Mouse (Mus musculus): ENCODE results near the gene Arpin.

Arpin gene

GRCm38 (mm10) chr7:79934862-79935510 lies at the start of gene Arpin:
TSS of gene Arpin (minus strand) at chr7:79935359.
- DNase-seq (ENCODE audit: low spot score in 2 of 2) = peak in 1 of 2 experiments; percentile 20

GRCm38 (mm10) chr7:79975316-79975715 lies 40.2 kb upstream of the Arpin start:
- DNase-seq (ENCODE audit: low spot score in 2 of 2) = no peak

GRCm38 (mm10) chr7:79972195-79972594 lies 37.0 kb upstream of the Arpin start:
- DNase-seq (ENCODE audit: low spot score in 2 of 2) = no peak

DNA sequence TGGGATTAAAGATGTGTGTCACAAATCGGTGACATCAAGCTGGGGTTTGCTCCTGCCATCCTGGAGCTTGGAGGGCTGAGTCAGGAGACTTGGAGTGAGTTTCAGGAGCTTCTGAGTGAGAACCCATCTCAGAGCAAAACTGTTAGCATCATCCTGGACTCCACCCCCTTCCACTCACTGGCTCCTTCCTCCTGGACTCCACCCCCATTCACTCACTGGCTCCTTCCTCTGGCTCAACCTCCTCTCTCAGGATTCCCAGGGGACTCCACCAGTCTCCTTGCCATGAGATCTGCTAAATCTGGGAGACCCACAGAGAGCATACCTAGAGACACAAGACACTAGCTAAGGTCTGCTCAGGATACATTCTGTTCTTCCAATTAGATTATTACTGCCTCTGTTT lies 35.2 kb upstream of the Arpin start:
- DNase-seq (ENCODE audit: low spot score in 2 of 2) = no peak

GRCm38 (mm10) chr7:79968326-79968725 lies 33.2 kb upstream of the Arpin start:
- no peak for DNase-seq (ENCODE audit: low spot score in 2 of 2)

DNA sequence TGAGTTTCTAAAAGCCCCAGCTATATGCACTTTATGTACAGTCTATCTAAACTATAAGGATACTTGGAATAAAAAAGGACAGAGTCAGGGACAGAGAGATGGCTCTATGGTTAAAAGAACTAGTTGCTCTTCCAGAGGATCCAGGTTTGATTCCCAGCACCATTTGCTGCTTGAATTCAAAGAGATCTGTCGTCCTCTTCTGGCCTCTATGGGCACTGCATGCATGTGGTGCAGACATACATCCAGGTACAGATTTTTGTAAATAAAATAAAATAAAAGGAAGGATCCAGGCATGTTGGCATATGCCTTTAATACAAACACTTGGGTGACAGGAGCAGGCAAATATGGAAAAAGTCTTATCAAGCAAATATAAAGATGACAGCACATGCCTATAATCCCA lies 26.4 kb upstream of the Arpin start:
- DNase-seq (ENCODE audit: low spot score in 2 of 2) = no peak

DNA sequence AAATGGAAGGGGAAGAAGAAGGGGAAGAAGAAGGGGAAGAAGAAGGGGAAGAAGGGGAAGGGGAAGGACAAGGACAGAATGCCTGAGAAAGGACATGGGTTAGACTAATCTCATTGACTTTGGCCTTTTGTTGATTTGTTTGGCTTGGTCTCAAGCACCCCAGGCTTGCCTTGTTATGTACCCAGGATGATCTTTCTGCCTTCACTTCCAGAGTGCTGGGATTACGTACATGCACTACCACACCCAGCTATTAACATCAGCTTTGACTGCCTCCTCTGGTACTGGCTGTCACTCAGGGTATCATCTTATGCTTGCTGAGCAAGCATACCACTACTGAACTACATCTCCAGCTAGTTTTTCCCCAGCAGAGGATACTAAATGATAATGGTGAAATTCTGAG lies 21.0 kb upstream of the Arpin start:
- DNase-seq (ENCODE audit: low spot score in 2 of 2) = no peak

DNA sequence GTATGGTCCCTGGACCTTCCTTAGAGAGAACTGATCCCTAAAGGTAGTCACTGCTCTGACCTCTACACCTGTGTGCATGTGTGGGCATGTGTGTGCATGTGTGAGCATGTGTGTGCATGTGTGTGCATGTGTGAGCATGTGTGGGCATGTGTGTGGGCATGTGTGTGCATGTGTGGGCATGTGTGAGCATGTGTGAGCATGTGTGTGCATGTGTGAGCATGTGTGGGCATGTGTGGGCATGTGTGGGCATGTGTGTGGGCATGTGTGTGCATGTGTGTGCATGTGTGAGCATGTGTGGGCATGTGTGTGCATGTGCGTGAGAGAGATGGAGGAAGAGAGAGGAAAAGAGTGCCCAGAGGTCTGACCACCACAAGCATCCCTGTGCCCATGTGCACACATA lies 19.7 kb upstream of the Arpin start:
- DNase-seq (ENCODE audit: low spot score in 2 of 2) = no peak

- no peak for DNase-seq (ENCODE audit: low spot score in 2 of 2)
Measured at GRCm38 (mm10) chr7:79951038-79951437, 15.9 kb upstream of the Arpin start.

GRCm38 (mm10) chr7:79950236-79950635 lies 15.1 kb upstream of the Arpin start:
- no peak for DNase-seq (ENCODE audit: low spot score in 2 of 2)

DNA sequence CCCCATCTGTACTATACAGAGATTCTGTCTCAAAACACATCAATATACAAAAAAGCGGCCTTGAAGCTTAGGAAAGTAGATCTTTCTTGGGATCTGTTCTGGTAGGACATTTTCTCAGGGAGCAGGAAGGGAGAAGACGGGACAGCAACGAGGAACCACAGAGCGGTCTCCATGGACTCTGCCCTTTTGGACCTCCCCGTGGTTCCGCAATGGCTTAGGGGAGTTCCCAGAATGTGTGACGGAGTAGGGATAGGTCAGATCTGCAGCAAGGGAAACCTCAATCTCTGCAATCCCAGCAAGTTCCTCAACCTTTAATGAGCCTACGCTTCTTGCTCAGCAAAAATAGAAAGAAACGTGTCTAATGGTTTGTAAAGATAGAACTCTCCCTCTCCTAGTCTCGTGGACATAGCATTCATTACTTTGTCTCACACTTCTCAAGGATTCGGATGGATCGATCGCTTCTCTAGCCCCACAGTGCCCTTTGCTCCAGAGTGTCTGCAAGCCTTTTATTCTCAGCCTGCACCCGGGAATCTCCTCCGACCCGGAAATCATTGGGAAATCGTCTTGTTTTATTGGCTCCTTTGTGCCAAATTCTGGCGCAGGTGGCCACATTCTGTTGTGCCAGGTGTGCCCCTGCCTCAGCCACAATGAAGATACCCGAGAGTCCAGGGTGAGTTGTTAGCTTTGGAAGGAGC lies 499 bp upstream of the Arpin start:
- DNase-seq (ENCODE audit: low spot score in 2 of 2) = no peak

DNA sequence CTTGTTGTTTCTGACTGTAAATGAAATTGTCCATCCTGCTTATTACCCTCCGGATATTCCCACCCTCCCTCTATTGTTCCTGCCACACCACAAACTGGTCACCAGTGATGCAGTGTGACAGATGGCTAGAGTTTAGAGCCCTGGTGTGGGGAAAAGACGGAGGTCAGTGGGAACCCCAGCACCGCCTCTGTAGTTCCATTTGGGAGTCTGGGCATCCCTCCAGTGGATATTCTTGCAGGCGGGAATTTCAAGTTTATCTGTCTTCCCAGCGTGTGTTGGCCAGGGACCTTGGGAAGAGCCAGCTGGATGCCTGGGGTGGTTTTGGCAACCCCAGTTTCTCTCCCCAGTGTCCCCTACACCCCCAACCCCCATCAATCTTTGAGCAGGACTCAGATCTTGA lies 698 bp downstream of the Arpin start:
- DNase-seq (ENCODE audit: low spot score in 2 of 2) = no peak

- no peak for DNase-seq (ENCODE audit: low spot score in 2 of 2)
Measured at GRCm38 (mm10) chr7:79928516-79929052, 6.6 kb downstream of the Arpin start.

DNA sequence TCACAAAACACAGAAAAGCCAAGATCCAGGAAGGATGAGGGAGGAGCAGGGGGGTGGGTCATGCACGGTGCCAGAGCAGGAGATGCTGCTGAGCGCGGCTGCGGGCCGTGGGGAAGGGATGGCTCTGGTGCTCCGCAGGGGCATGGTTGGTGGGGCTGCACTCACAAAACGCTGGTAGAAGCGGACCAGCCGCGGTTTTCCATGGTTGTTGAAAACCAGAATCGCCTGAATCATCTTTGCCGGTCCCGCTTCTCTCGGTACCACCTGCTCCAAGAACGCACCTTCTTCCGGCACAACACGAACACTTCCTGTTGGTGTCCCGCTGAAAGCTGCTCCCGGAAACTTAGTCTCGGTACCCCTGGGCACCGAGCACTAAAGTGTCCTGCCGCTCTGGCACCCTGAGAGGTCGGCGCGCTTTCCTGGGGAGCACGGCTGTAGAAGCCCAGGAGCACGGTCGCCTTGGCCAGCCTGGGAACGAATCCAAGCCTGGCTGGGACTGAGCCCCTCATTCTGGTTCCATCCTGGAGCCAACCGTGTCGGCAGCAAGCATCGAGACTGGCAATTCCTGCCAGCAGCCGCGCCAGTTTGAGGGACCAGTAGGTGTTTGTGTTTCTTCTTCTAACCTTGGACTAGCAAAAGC lies 14.7 kb downstream of the Arpin start, which contains the start of gene Ap3s2:
Gene Ap3s2 (minus strand): TSS at position 306 of the 640 bp plus-strand sequence.
- DNase-seq (ENCODE audit: low spot score in 2 of 2) = peak; percentile 82 to 90

- DNase-seq (ENCODE audit: low spot score in 2 of 2) = no peak
Measured at GRCm38 (mm10) chr7:79914556-79914955, 20.6 kb downstream of the Arpin start.

DNA sequence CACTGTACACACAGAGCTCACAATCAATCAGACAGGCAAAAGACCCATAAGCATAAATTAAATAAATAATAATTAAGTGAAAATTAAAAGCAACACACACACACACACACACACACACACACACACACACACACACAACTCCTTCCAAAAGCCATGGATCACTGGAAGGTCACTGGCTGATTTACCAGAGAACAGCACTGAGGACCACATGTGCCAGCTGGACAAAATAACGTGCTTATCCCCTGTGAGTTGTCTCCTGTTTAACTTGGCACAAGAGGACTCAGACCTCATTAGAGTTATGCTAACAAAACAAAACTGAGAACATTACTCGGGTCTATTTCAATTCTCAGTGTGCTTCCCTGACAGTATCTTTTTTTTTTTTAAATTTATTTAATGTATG lies 27.8 kb downstream of the Arpin start:
- DNase-seq (ENCODE audit: low spot score in 2 of 2) = no peak

DNA sequence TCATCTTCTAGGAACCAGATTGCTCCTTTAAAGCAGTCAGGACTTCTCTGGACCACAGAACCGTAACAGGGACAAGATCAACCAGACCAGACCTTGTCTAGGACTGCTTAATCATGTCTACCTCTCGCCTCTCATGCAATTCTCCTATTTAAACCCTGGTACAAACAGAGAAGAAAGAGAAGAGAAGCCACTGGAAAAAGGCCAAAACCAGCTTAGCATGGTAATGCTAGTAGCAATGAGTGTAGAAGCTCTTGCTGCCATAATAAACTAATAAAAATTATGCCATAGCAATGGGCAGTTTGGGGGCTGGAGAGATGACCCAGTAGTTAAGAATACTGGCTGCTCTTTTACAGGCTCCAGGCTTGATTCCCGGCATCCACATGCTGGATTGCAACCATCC lies 28.2 kb downstream of the Arpin start:
- DNase-seq (ENCODE audit: low spot score in 2 of 2) = no peak

DNA sequence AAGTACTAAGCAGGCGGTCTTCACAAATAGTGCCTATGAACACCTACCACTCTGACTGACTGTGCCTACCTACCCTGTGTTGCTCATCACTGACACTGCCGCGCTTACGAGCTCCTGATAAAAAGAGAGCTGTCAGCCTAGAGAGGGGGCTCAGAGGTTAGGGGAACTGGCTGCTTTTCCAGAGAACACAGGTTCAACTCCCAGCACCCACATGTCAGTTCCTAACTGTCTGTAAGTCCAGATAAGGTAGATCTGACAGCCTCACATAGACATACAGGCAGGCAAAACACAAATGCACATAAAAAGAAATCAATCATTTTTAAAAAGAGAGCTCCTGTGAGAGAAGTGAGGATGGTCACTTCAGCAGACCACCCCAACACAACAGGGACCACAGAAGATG lies 30.0 kb downstream of the Arpin start:
- DNase-seq (ENCODE audit: low spot score in 2 of 2) = no peak

DNA sequence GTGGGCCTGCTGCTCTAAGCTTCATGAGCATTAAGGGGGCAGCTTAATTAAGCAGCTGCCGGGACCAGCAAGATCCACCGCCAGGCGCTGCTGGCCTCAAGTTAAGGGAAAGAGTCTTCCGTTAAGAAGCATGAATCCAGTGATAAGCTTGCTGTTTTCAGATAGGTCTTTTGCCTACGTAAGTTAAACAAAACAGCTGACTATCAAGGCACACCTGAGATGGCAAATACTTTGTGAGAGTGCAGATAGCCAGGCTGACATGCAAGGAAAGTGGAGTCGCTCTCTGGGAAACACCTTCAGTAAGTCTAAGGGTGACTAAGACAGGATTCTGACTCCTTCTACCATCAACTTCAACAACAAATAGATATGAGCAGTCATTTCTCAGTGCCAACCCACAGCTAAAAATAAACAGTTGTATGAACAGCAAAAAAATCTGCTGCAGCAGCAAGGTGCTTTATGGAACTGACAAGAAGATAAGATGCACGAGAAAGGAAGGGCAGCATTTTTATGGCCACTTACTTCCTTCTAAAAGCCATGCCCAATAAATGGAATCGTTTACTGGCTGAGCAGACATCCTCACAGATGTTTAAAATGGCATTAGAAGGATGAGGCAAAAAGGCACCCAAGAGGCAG lies 31.9 kb downstream of the Arpin start:
- peak in 1 of 2 experiments; percentile 18 for DNase-seq (ENCODE audit: low spot score in 2 of 2)

DNA sequence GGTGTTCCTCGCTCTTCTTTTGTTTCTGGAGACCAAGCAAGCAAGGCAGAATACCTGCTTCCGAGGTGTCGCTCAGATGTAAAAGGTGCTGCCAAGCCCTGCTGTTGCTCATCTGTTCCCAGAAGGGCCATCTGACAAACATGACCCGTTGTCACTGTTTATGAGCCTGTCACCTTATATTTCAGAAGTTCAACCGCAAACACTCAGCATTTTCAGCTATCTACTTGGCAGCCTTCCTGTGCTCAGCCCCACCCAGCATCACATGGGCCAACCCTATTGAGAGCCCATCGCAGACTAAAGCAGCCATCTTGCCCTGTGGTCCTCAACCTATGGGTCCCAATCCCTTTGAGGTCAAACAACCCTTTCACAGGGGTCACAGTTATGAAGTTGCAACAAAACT lies 34.4 kb downstream of the Arpin start:
- peak in 1 of 2 experiments; percentile 27 for DNase-seq (ENCODE audit: low spot score in 2 of 2)

DNA sequence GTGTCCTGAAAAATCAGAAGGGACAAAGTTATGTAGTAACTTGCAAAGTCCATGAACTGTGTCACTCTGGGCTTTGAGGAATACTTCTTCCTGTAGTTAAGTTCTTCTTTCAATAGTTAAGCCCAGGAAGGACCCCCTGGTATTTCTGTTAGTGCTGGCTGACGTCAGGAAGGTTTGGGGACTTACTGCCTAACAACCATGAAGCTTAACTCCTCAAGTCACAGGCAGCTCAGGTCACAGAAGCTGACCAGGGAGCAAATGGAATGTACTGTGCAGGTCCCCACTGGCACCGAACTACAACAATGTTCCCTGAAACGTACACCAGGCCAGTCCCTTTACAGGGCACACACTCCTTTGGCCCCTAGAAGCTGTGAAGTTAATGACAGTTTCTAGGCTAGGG lies 39.9 kb downstream of the Arpin start:
- DNase-seq (ENCODE audit: low spot score in 2 of 2) = no peak

DNA sequence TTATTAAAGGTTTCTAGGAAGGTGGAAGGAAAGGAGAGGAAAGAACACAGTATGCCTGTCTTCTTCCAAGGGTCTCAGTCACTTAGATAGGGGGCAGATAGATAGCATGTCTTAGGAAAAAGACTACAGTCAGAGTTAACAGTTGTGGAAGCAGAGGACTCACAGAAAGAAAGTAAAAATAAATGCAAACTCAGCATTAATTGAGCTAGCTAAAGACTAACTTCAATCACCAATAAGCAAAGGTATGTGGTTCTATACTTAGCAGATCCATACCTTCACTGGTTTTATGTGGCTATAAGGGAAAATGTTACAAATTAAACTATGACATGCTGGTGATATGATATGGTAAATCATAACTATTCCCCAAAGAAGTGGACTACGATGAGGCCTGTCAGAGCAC lies 40.4 kb downstream of the Arpin start:
- no peak for DNase-seq (ENCODE audit: low spot score in 2 of 2)

Data from spleen, postnatal 4 days (tissue).